Mouse (Mus musculus): ENCODE data around the gene Mapk12.
A peak's percentile ranks its signal among the peaks of the same experiment; 100 is the strongest.

- TF ChIP-seq CTCF (IDR thresholded peaks at IDR 0.05; ENCODE audit: low read depth, low read length), result peak; percentile 99
- no peak for TF ChIP-seq POLR2A (IDR thresholded peaks at IDR 0.05; ENCODE audit: extremely low read depth, insufficient read depth, low read length)
Observed at GRCm38 (mm10) chr15:89128382-89129350, 11.8 kb downstream of the Mapk12 start, which contains the start of gene Hdac10.

Data from liver, adult 2 months (tissue).